Mouse (Mus musculus) hindbrain, embryonic 14.5 days (tissue): ENCODE measurements around the gene Ric1. TPM values are rescaled to one million over a fixed set of nuclear protein-coding genes. Genes with fewer than 3 reads are reported as not detected.

Source experiments
- ATAC-seq: fragments of 200-750 bp; cut with Nextera tagmentation; 2 replicates; pipeline ENCODE4 v1.8.0; 2017; ENCODE audit warnings: moderate number of reproducible peaks, mild to moderate bottlenecking, moderate TSS enrichment, moderate library complexity; ENCODE audit not compliant: low FRiP score
- DNase-seq: peaks from one replicate; pipeline ENCODE4 v3.0.0-alpha.2; 2015; ENCODE audit warnings: low spot score
- H3K27ac ChIP-seq: fragments of 300-500 bp; sonication (generic); 2 replicates; pipeline ENCODE4 v1.5.1; 2014; ENCODE audit warnings: mild to moderate bottlenecking, moderate library complexity
- H3K27me3 ChIP-seq: fragments of 300-500 bp; sonication (generic); 2 replicates; pipeline ENCODE4 v1.6.1; 2014; ENCODE audit warnings: mild to moderate bottlenecking, low read length, mixed read lengths; ENCODE audit not compliant: control insufficient read depth, insufficient read depth
- H3K36me3 ChIP-seq: fragments of 300-500 bp; sonication (generic); replicated peaks from 2 replicates; pipeline ENCODE4 v1.6.1; 2014; ENCODE audit not compliant: control insufficient read depth, insufficient read depth
- H3K4me1 ChIP-seq: fragments of 300-500 bp; sonication (generic); replicated peaks from 2 replicates; pipeline ENCODE4 v1.6.1; 2014; ENCODE audit warnings: antibody characterized with exemption, low read length, mixed read lengths; ENCODE audit not compliant: control insufficient read depth, insufficient read depth
- H3K4me2 ChIP-seq: fragments of 300-500 bp; sonication (generic); replicated peaks from 2 replicates; pipeline ENCODE4 v1.6.1; 2014; ENCODE audit warnings: mild to moderate bottlenecking, moderate library complexity
- H3K4me3 ChIP-seq: fragments of 300-500 bp; sonication (generic); replicated peaks from 2 replicates; pipeline ENCODE4 v1.5.1; 2014; ENCODE audit warnings: mild to moderate bottlenecking, low read length
- H3K9ac ChIP-seq: fragments of 300-500 bp; sonication (generic); 2 replicates; pipeline ENCODE4 v1.6.1; 2014
- H3K9me3 ChIP-seq: fragments of 300-500 bp; sonication (generic); 2 replicates; pipeline ENCODE4 v1.6.1; 2016; ENCODE audit warnings: low read length; ENCODE audit not compliant: control insufficient read depth
- WGBS: fragments of 180-500 bp; shearing (Covaris S2); extraction: QIAGEN DNeasy Blood & Tissue Kit; methylation state at CpG from one replicate; pipeline ENCODE4 v1.1.7; 2014; 5-methylcytosine and 5-hydroxymethylcytosine counted together
- polyA plus RNA-seq: library from polyadenylated mRNA; unstranded; fragments of >200 nt; fragmentation: Nextera tagmentation; extraction: Ambion mirVana; gene quantifications from 2 replicates; pipeline ENCODE4 v1.2.1, GENCODE M21; 2014

Ric1 gene
- polyA plus RNA-seq, 1 experiment from 2014 or later = 17.3 TPM

GRCm38 (mm10) chr19:29647651-29648549 is 125.8 kb downstream of the Ric1 start, which contains the start of gene Ermp1:
Gene Ermp1, minus strand, starts transcription at chr19:29648415.
- Histone ChIP-seq H3K9ac (peak within 1 kb of the TSS; percentile 79), H3K4me1 (no peaks in the 10 kb centered on the region), H3K9me3 (no peaks in the 10 kb centered on the region), H3K27ac (peak within 1 kb of the TSS; percentile 94), H3K36me3 (no peaks in the 10 kb centered on the region), H3K4me3 (peak within 1 kb of the TSS; percentile 82), H3K27me3 (no peaks in the 10 kb centered on the region), H3K4me2 (peak within 1 kb of the TSS; percentile 65)
- peak; percentile 95 for DNase-seq
- under 1% methylated on average over 86 of the region's 90 CpGs for WGBS
- peak; percentile 97 for ATAC-seq

GRCm38 (mm10) chr19:29648550-29648914 is 126.5 kb downstream of the Ric1 start:
- no peaks in the 10 kb centered on the region for H3K36me3 ChIP-seq
- H3K27ac ChIP-seq = peak overlapping the region; percentile 48; the same call in 1 of the 2 replicates
- 27% methylated on average over 4 of the region's 4 CpGs for WGBS
- ATAC-seq = no peak
- H3K9ac ChIP-seq = peak overlapping the region; percentile 79
- peak overlapping the region; percentile 82 for H3K4me3 ChIP-seq
- DNase-seq = no peak
- no peaks in the 10 kb centered on the region for H3K27me3 ChIP-seq
- no peaks in the 10 kb centered on the region for H3K4me1 ChIP-seq
- H3K9me3 ChIP-seq = no peaks in the 10 kb centered on the region
- H3K4me2 ChIP-seq = peak overlapping the region; percentile 65

- H3K4me3 ChIP-seq = no peak overlapping the region
- no peak for DNase-seq
- no peaks in the 10 kb centered on the region for H3K9me3 ChIP-seq
- H3K4me1 ChIP-seq = no peaks in the 10 kb centered on the region
- WGBS = 88% methylated on average over 1 of the region's 1 CpGs
- no peaks in the 10 kb centered on the region for H3K27me3 ChIP-seq
- no peak overlapping the region for H3K27ac ChIP-seq
- H3K36me3 ChIP-seq = no peaks in the 10 kb centered on the region
- ATAC-seq = no peak
- H3K9ac ChIP-seq = no peak overlapping the region
- H3K4me2 ChIP-seq = no peak overlapping the region
These were observed 127.6 kb downstream of the Ric1 start for GRCm38 (mm10) chr19:29649683-29650082.

GRCm38 (mm10) chr19:29653768-29654265 is 131.7 kb downstream of the Ric1 start:
- H3K27ac ChIP-seq = no peak overlapping the region
- DNase-seq (no peak), ATAC-seq (no peak)
- no peak overlapping the region for H3K4me2 ChIP-seq
- no peak overlapping the region for H3K9ac ChIP-seq
- H3K27me3 ChIP-seq = no peaks in the 10 kb centered on the region
- H3K4me3 ChIP-seq = no peak overlapping the region
- H3K36me3 ChIP-seq = no peaks in the 10 kb centered on the region
- H3K9me3 ChIP-seq = no peaks in the 10 kb centered on the region
- 90% methylated on average over 9 of the region's 9 CpGs for WGBS
- H3K4me1 ChIP-seq = no peaks in the 10 kb centered on the region

- Histone ChIP-seq H3K9ac (no peak overlapping the region), H3K9me3 (no peaks in the 10 kb centered on the region), H3K36me3 (no peaks in the 10 kb centered on the region), H3K27me3 (no peaks in the 10 kb centered on the region), H3K27ac (no peak overlapping the region), H3K4me3 (no peak overlapping the region), H3K4me2 (no peak overlapping the region), H3K4me1 (no peaks in the 10 kb centered on the region)
- no peak for DNase-seq
- no peak for ATAC-seq
- 19% methylated on average over 6 of the region's 6 CpGs for WGBS
These were observed 133.1 kb downstream of the Ric1 start for GRCm38 (mm10) chr19:29655148-29655547.

DNA sequence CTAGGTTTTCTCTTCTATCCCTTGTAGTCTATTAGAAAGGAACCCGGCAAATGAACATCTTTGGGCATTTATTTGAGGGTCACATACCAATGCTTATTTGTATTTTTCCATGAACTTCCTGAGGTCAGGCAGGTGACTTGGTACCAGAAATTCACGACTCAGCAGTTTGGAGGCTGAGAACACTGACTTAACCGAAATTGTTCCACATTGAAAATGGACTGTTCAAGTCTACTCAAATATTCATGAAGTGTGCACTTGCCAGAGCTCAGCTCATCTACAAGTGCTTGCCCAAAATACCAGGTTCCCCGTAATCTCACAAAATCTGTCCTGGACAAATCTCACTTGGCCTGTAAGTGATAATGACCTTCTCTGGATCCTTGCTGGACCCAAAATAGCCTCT is 133.9 kb downstream of the Ric1 start:
- Histone ChIP-seq H3K4me3 (no peak overlapping the region), H3K4me2 (no peak overlapping the region), H3K9me3 (no peaks in the 10 kb centered on the region), H3K27me3 (no peaks in the 10 kb centered on the region), H3K4me1 (no peaks in the 10 kb centered on the region), H3K9ac (no peak overlapping the region), H3K36me3 (no peaks in the 10 kb centered on the region), H3K27ac (no peak overlapping the region)
- ATAC-seq (no peak), DNase-seq (no peak)
- WGBS = 88% methylated on average over 4 of the region's 4 CpGs

Other genes starting within 250 kb of the Ric1 start
- gene Insl6, start 196.9 kb upstream of the Ric1 start, polyA plus RNA-seq = 1.7 and 1.8 TPM in 2 replicates
- gene Rln1, start 187.6 kb upstream of the Ric1 start, polyA plus RNA-seq = 3.2 and 4.4 TPM in 2 replicates
- gene Plgrkt, start 154.9 kb upstream of the Ric1 start, polyA plus RNA-seq = 78.1 and 81.6 TPM in 2 replicates
- 0.48 and 0.77 TPM in 2 replicates for gene Cd274, start 154.8 kb upstream of the Ric1 start, polyA plus RNA-seq
- 0.15 TPM in 1 of 2 replicates, not detected in the other for gene Pdcd1lg2, start 111.4 kb upstream of the Ric1 start, polyA plus RNA-seq
- 9.6 and 10.8 TPM in 2 replicates for gene Ermp1, start 126.1 kb downstream of the Ric1 start, polyA plus RNA-seq
- not detected in 2 replicates for gene Mlana, start 175.5 kb downstream of the Ric1 start, polyA plus RNA-seq